Mouse (Mus musculus) urinary bladder, postnatal 4 days (tissue): ENCODE data around the gene Cdc42ep4.
A peak's percentile ranks its signal among the peaks of the same experiment; 100 is the strongest.

Source experiments
- DNase-seq, 2 experiments: peaks; one replicate each; pipeline ENCODE4 v3.0.0; 2021 to 2022; ENCODE audit warnings: low spot score in 2 of 2

Gene Cdc42ep4

DNA sequence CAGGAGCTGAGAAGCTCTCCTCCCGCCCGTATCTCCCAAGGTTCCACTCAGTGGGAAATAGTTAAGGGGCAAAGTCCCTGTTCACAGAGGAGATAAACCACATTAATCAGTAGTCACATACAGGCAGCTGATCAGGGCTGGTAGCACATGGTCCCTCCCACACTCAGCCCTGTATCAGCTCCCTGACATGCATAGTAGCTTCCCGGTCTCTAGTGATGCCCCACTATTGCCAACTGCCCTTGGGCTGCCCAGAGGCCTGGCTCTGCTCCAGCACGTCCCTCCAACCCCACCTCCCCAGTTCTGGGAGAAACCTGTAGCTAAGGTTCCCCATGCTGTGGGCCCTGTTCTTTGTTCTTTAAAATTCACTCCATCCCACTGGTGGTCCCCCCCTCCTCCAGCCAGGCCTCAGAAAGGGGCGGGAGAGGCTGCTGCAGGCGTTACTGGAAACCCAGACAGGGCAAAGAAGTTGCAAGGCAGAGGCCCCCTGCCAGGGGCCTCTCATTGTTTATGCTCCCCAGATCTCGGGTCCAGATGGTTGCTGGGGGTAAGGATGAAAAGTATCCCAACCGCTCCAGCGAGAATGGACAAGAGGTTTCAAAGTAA, 1.8 kb downstream of the Cdc42ep4 start:
- DNase-seq, result no peak

DNA sequence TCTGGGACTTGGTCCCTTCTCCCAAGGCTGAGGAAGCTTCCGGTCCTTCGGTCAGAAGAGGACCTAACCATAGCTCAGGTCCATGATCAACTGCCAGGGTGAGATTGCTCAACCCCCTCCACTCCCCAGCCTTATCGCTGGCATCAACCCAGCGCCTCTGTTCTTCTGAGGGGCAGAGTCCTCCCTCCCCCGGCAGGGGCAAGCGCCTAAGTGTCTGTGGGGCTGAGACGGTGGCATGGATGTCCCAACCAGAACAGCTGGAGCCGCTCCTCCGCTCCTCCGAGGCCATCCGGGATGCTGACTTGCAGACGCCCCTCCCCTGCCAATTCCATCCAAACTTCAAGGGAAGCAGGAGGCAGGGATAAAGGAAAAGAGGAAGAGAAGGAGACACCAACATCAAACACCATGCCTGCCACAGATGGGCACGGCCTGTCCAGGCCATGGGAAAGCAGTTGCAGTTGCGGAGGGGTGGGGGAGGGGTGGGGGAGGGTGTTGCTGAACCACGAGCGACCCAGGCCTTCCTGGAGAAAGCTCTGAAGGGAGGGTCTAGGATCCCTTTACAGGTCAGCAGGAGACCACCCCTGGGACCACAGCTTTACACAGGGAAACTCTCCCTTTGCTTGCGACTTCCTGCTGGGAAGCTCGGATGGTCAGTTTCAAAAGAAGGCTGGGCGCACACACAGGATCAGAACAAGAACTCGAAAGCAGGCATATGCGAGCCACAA, 2.7 kb downstream of the Cdc42ep4 start:
- DNase-seq, result peak in 1 of 2 experiments; percentile 42

DNA sequence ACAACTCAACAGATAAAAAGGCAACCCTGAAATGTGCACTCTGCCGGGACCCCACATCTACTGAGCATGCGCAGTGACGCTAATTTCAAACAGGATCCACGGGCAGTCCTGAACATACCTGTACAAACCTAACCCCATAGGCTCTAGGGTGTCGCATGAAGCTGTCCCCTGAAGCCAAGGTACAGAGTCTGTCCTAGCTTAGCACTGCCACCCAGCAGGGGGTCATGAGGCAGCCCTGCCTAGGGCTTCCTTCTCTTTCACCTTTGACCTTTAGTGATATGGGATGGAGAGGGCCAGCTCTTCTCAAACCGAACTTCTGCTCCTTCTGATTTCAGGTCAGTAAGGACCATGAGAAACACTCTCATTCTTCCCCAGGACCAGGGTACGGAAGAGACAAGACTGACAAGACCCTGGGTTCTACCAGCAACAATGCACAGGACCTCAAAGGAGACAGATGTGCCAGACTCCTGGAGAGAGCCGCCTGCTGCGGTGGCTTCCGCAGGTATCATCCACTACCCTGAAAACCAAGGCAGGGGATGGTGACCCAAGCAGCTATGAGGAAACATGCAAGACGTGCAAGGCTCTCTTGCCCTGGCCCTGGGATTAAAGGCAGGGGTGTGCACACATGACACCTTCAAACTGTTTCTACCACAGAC, 3.8 kb downstream of the Cdc42ep4 start:
- no peak for DNase-seq

DNA sequence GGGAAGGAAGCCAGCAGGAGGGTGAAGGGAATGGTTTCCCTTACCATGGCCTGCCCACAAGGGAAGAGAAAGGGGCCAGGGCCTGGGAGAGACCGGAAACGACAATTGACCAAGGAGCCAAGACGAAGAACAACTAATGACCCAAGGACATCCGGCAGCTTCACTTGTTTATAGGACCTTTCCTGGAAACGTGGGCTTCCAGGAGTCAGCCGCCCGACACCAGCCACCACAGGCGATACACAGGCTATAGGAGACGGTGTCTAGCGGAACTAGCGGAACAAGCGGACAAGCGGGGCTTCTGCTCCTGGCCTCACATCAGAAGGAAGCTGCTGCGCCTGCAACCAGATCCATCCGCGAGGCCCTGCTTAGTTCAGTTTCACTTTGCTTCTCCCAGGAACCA, 4.6 kb downstream of the Cdc42ep4 start:
- DNase-seq, result no peak

DNA sequence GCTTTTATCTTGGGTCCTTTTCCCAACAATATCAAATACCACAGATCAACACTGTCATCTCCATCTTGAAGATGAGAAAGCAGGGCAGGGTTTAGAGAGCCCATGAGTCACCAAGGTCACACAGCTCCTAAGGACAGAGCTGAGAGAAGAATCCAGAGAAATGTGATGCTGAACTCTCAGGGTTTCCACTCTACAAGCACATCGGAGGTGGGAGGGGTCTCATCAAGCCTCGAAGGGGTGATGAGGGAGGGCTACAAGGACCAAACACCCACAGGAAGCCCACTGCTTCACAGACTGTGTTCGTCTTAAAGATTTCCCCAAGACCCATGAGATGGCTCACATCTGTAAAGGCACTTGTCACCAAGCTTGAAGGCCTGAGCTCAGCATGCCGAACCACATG, 5.7 kb downstream of the Cdc42ep4 start:
- no peak for DNase-seq

DNA sequence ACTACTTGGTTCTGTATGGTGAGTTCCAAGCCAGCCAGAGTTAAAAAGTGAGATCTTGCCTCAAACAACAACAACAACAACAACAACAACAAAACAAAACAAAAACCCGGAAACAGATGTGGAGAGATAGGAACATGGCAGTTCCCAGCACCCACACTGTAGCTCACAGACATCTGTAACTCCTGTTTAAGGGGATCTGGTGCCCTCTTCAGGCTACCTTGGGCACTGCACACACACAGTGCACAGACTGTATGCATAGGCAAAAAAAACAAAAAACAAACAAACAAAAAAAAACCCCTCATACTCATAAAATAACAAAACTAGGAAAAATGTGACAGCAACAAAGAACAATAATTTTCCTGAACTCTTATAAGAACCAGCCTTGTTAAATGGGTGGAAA, 8.7 kb downstream of the Cdc42ep4 start:
- DNase-seq, result no peak

DNA sequence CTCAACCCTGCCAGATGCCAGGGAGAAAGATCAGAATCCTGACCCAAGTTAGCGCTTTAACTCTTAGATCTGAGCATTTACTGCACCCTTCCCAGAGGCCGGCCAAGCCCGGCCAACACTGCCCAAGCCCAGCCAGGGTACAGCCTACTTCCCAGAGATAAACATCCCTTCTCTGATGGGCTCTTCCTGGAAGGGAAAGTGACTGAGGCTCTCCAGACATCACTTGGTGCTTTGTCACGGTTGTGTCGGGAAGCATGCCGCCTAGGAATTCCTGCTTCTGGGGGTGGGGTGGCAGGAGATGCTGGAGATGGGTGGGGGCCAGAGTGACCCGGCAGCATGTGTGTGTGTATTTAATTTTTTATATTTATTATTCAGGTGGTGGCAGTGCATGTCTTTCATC, 11.6 kb downstream of the Cdc42ep4 start:
- no peak for DNase-seq

DNA sequence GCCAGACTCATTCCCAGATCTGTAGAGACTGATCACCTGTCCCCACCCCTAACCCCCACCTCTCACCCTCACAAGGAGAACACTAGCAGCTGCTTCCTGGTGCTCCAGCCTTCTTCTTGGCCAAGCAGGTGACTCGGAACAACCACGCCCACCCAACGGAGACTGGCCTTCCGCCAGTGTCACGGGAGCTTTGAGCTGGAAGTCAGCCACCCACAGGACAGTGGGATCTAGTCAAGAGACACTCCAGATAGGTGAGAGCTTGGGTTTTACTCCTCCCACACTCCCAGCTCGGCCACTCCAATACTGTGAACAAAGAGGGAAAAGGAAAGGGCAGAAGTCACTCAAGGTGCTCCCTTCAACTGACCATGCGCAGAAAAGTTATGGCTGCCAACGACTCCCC, 12.5 kb downstream of the Cdc42ep4 start:
- no peak for DNase-seq

DNA sequence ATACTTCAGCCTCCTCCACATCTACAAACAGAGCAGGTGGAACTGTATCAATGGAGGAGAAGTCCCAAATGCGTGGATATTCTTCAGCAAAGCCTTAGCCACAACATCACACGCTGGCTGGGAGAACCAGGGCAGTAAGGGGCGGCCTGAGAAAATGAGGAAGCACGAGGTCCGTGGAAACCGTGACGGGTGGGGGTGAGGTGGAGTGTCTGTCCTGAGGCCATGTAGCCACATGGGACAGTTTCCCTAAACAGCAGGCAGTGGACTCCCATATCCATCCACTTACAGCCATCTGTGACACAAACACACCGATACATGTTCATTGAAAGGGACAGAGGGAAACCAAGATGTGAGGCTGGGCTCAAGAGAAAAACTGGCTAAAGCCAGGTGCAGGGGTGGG, 13.8 kb downstream of the Cdc42ep4 start:
- DNase-seq, result no peak

DNA sequence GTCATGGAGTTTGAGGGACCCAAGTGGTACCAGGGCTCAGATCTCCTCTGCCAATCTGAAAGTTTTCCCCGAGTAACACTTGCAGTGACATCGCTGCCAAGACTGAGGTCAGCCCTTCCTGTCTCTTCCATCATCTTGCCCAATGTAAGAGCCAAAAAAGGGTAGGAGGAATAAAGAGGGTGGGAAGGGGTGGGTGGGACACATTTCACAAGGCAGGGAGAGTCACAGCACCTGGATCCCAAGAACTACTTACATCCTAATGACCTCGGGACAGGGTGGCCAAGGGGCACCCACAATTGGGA, 14.2 kb downstream of the Cdc42ep4 start:
- no peak for DNase-seq

DNA sequence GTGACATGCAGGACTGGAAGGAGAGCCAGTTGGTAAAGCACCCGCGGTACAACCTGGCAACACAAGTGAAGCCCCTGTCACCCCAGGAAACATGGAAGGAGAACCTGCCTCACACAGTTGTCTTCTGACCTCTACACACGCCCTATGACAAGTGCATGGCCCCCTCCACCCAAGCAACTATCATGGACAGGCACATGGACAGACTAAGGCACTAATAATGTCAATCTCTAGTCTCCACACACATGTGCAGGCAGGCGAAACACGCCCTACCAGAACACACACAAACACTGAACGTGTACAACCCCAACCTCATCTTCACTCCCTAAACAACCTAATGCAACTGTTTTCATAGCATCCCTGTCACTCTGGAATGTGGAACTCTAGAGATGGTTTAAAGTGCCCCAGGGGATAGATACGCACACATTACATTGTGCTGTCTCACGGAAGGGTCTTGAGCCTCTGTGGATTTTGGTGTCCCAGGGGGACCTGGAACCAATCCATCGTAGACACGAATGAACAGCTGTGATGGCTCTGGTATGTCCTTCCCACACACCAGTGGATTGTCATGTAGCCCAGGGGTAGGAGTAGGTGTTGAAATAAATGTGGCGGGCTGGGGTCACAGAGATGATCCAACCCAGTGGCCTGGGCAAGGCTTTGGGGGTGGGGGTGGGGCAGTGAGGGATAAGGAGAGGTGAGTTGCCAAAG, 14.7 kb downstream of the Cdc42ep4 start:
- no peak for DNase-seq

DNA sequence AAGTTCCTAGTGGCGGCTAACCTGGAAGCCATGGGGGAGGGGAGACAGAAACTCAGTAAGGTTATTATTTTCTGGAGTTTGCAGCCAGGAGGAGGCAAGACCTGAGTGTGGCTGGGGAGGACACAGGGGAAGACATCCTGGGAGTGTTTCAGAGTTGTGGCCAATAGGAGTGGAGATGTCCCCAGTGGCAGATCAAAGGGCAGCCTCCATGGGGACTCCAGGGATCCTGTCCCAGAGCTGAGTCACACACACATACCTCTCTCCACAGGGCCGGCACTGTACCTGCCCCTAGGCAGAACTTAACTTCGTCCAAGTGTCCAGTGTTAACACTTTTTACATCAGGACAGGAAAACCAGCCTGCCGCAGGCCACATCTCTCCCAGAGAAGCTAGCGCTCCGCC, 16.5 kb downstream of the Cdc42ep4 start:
- no peak for DNase-seq

DNA sequence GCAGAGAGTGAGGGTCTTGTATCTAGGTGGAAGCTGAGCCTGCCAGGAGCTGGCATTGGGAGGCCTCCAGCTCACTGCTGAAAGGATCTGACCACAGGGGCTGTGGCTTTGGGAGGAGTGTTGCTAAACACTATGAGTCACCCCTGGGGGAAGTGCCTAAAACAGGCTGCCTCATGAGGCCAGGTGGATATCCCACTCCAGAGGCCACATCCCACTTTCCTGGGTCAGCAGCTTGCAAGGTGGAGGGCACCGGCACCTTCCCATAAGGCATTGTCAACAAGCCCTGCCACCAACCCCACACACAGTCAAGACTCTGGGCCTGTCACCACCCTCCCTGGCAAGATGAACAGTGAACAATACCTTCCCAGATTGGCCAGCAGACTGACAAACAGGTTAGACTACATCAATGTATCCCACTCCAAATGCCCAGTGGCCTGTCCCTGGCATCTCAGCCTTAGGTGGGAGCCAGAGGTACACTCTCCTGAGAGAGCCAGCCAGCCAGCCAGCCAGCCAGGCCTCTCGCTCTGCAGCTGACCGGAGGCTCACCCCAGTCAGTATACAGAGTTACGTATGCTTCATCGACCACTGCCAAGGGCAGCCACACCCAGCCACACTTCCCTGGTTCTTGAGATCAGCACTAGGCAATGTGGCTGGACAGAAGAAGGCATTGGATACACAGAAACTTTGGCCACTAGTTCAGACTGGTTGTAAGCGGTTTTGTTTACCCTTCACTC, 17.9 kb downstream of the Cdc42ep4 start:
- DNase-seq, result peak in 1 of 2 experiments; percentile 60

DNA sequence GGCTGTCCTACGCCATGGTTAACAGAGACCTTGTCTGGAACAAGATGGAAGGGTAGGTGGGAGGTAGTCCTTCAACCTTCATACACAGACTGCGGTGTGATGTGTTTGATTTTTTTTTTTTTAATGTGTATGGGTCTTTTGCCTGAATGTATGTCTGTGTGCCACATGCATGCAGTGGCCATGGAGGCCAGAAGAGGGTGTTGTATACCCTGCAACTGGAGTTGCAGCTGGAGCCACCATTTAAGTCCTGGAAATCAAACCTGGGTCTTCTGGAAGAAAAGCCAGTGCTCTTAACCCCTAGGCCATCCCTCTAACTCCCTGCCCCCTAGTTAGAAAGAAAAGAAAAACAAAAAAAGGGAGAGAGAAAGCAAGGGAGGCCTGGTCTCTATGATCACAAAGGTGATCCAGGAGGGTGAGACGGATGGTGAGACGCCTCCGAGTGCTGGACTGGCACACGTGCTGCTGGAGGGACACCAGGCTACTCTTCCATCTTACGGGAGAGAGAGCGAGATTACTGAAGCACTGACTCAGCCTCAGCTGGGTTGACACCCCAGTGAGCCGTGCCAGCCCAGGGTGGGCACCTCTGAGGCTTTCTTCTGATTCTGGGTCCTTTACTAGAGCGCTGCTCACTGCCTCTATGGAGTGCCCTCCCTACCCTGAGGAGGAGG, 19.6 kb downstream of the Cdc42ep4 start:
- DNase-seq, result no peak

DNA sequence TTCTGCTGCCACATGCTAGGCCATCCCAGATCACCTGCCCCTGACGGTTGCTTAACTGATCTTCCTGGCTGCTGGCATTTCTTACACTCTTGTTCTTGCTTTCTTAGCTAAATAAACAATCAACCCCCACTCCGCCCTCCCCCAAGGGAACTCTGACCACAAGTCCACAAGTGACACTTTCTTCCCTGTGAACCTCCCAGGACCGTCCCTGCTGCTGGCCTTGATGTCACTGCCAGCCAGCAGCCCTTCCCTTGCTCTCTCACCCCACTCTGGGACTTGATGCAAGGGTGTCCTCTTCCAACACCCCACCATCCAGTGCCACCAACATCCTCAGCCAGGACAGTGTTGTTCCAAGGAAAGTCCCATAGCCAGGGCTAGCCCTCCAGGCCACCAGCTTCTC, 20.8 kb downstream of the Cdc42ep4 start:
- DNase-seq, result no peak

DNA sequence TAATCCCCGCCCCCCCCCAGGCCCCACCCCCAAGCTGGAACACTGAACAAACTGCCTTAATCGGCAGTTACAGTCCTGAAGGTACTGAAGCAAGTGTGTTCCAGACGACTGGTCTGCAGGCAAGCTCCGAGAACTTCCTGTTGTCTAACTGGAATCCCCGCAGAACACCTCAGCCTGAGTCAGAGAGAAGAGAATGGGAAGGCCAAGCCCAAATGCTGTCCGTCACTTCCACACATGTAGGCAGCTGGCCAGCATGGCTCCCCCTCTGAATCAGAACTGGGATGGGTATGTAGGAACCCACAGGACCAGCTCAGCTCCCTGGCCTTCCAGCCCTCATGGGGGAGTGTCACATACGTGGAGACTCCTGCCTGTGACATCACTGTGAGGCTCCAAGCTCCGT, 21.8 kb downstream of the Cdc42ep4 start:
- no peak for DNase-seq

DNA sequence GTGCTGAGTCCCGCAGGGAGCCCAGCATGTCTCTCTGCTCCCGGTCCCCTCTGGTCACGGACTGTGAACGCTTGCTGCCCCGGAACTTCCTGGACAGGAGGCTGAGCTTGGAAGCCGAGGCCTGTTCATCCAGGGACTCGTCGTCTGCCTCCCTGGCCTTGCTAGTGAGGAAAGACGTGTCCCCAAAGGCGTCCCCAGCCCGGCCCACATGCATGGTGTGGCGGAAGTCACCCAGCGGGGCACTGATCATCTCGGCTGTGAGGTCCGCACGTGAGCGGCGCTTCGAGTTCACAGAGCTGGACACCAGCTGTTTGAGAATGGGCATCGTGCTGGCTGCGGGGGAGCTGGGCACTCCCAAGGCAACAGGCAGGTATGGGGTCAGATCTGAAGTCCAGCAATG, 22.4 kb downstream of the Cdc42ep4 start:
- no peak for DNase-seq

DNA sequence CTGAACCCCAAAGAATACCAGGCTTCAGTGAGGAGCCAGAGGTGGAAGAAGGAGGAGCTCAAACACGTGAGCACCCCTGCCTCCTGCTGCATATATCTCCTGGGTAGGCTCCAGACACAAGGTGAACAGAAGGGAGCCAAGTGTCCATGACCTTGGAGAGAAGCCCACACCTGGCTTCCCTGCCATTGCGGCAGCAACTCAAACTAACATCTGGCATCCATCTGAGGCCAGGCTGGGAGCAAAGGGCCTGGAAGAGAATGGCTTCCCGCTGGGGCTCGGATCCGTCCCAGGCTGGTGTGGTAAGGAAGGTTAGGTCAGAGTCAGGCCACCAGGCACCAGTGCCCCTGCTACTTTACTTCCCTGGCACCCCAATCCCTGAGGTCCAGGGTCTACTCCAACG, 23.7 kb downstream of the Cdc42ep4 start:
- no peak for DNase-seq

DNA sequence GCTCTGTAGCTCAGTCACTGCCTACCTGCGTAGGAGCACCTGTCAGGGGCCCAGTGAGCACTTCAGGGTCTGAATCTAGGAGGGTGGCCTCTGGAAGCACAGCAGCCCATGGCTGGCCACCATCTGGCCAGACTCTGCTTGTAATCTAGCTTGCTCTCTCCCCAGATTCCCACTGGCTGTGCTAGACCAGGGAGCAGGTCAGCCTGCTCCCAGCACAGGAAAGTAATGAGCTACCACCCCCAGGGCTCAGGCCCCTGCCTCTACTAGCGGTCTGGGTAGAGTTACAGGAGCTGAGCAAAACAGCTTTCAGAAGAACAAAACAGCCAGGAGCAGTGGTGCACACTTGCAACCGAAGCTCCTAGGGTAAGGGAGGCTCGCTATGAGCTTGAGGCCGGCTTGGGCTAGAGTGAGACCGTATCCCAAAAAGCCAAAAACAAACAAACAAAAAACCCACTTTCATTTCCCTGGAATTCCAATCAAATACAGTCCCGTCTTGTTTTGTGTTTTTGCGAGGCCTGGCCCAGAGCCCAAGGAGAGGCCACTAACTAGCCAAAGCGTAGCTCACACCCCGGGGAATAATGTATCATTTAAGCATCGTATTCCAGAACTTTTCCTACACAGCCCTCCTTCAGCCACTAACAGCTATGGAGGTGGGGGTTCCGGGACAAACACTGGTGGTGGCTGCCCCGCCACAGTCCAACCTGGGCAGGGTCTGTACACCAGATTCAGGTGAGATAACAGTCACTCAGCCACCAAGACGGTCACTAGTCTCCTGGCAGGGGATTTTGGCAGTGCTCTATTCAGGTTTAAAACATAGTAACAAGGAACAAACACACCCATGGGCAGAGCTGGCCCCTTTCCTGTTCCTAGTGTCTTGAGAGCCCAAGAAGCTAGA, 24.4 kb downstream of the Cdc42ep4 start:
- no peak for DNase-seq

DNA sequence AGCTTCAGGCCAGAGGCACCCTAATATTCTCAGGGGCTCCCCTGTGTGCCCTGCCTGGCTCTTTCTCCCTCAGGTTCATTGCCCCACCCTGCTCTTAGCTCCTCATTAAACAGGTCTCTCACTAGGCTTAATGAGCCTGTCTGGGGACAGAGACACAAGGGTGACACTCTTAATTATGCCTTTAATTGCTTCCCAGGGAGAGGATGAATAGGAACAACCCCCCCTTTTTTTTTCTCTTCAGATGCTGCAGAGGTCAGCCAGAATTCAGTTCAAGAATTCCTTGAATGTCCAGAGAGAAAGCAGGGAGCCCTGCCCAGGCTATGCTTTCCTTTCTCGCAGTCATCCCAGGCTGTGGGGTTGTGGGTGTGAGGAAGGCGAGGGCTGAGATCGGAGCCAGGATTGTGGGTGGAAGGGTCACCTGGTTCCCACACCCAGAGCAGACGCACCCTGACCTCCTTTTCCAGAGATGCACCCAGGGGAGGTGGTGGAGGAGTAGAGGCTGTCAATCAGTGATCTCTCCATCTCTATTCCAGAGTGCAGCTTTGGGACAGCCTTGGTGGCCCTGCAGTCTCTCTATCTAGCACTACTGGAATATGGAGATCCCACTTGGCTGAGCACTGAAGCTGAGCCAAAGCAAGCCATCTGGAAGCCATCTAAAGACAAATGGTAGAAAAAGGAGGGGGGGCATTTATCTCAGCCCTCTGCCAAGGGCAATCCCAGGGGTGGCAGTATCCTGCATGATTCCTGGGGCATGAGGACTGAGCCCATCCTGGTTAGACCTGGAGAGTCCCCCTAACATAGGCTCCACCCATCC, 26.2 kb downstream of the Cdc42ep4 start:
- DNase-seq, result peak in 1 of 2 experiments; percentile 49
